Mouse (Mus musculus): ENCODE results near the gene Amigo1. TPM values are rescaled to one million over a fixed set of nuclear protein-coding genes. Genes with fewer than 3 reads are reported as not detected.
"Not testable (repeated sequence)": the region's sequence is repeated elsewhere in the genome, so short reads cannot be mapped to it uniquely, and the experiment has no call there.

Gene Amigo1
- polyA plus RNA-seq, 1 experiment from 2014 or later, result 7.5 TPM

DNA sequence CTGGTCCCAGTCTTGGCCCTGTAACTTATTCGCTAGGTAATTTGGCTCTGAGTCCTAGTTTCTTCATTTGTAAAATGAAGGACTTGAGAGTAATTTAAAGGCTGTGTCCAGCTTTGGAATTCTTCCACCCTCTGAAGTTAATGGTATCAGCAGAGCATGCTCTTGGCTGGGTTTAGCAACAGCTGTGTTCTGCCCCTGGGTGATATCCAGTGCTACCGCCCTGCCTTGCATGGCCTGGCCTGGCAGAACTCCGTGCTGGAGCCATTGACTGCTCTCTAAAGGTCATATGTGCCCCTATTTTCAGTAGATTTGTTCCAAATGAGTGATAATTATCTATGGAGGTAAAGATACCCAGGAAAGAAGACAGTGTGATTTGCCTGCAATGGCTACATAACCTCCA, 34.5 kb downstream of the Amigo1 start:
- no peak for ATAC-seq (ENCODE audit: low FRiP score, low read depth)
- H3K27ac ChIP-seq (replicated peaks), result no peak overlapping the region
- H3K9me3 ChIP-seq, result no peaks in the 10 kb centered on the region
- 81% methylated on average over 3 of the region's 3 CpGs for WGBS
- H3K4me3 ChIP-seq, result no peak overlapping the region
- no peak overlapping the region for H3K9ac ChIP-seq (replicated peaks)
- no peaks in the 10 kb centered on the region for H3K36me3 ChIP-seq
- H3K4me2 ChIP-seq (replicated peaks), result no peak overlapping the region
- H3K4me1 ChIP-seq, result peaks cover under 1% of the 10 kb centered on the region
- H3K27me3 ChIP-seq, result peaks cover 41% of the 10 kb centered on the region

DNA sequence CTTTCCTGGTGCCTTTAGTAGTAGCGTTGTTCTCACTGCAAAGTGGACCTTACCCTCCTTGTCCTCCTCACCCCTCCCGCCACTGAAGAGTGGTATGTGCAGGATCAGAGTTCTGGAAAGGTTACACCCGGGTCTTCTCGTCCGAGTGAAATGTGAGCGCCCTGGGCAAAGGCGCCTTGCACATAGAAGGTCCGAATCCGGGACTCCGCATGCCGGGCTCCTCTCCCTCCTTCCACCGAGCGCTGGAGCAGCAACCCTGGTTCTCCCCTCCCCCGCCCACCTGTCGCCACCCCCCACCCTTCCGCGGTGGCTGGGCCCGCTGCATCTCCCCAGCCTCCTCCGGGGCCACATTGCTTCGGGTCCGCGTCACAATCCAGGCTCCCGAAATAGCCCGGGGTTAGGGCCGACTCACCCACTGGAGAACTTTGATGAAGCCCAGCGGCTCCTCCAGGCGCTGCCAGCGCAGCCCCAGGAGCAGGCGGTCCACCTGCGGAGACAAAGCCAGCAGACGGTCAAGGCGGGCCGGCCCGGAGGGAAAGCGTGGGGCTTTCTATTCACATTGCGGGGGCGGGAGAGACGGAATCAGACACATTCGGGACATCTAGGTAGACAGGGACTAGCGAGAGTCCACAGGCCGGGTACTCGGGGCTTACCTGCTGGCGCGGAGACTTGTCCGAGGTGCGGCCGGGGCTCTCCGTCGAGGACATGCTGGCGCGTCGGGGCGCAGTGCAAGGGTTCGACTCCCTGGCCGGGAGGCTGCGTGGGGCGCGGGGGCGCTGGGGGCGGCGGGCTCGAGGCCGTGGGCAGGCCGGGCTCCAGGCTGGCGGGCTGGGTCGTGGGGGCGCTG, 39.8 kb downstream of the Amigo1 start:
- H3K4me2 ChIP-seq (replicated peaks), result peak overlapping the region; percentile 63
- peaks cover 13% of the 10 kb centered on the region for H3K4me1 ChIP-seq
- H3K9me3 ChIP-seq, result no peaks in the 10 kb centered on the region
- 4% methylated on average over 59 of the region's 67 CpGs for WGBS
- H3K36me3 ChIP-seq, result no peaks in the 10 kb centered on the region
- H3K27me3 ChIP-seq, result peaks cover 59% of the 10 kb centered on the region
- H3K4me3 ChIP-seq, result peak overlapping the region; percentile 49
- peak; percentile 61 for ATAC-seq (ENCODE audit: low FRiP score, low read depth)
- peak overlapping the region; percentile 48 for H3K9ac ChIP-seq (replicated peaks)
- H3K27ac ChIP-seq (replicated peaks), result no peak overlapping the region

DNA sequence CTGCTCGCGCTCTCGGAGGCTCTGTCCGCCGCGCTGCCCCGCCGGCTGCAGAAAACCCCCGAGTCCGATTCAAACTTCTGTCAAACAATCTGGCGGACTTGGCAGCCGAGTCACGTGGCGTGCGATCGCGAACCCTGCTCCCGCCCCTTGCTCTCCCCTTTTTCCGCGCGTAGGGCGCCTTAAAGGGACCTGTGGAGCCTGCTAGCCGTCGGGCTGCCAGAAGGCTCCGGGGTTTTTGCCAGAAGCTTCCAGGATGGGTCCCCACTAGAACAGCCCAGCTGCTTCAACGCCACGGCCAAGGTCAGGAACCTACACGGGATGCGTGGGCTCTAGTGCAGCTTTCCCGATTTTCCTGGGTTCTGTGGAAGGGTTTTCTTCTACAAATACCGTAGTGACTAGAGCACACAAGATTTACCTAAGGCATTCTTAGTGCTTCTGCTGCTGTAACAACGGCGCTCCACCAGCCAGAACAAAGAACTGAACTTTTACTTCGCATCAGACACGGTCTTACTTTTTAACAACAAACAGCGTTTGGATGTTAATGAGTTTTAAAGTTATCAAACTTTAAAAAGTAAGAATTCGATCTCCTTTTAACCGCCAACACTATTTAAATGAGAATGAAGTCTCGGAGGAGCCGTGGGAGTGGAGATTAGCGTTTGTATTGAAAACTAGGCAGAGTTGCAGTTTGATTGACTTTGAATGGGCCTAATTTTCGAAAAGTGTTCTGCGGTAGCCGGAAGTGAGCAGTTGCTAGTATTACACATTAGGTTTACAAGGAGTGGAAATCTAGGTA, 40.6 kb downstream of the Amigo1 start, which contains the start of gene Sypl2:
Gene Sypl2, minus strand, starts transcription at position 91 of the 793 bp plus-strand sequence.
- H3K9me3 ChIP-seq, result no peaks in the 10 kb centered on the region
- H3K27ac ChIP-seq (replicated peaks), result no peak within 1 kb of the TSS
- H3K9ac ChIP-seq (replicated peaks), result peak within 1 kb of the TSS; percentile 48
- peaks cover 13% of the 10 kb centered on the region for H3K4me1 ChIP-seq
- H3K4me3 ChIP-seq, result peak within 1 kb of the TSS; percentile 49
- peak; percentile 76 for ATAC-seq (ENCODE audit: low FRiP score, low read depth)
- peaks cover 57% of the 10 kb centered on the region for H3K27me3 ChIP-seq
- peak within 1 kb of the TSS; percentile 63 for H3K4me2 ChIP-seq (replicated peaks)
- H3K36me3 ChIP-seq, result no peaks in the 10 kb centered on the region
- WGBS, result 2% methylated on average over 44 of the region's 44 CpGs

- peaks cover 54% of the 10 kb centered on the region for H3K27me3 ChIP-seq
- no peak for ATAC-seq (ENCODE audit: low FRiP score, low read depth)
Measured at GRCm38 (mm10) chr3:108227521-108227920, 41.4 kb downstream of the Amigo1 start.

DNA sequence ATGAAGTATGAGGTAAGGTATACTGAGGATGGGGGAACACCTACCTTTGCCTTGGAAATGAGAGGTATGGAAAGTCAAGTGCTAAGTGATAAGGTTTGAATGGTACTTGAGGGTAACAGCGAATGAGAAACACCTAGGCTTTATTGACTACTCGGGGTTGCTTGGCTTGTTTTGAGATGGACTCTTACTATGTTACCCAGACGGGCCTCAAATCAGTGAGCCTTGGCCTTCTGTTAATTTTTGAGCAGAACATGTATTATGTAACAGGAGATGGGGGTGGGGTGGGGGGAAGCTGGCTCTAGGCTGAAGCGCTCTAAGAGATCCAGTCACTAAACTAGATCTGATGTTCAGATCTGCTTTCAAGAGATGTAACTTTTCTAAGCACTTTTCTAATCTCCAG, 45.5 kb downstream of the Amigo1 start:
- peaks cover 2% of the 10 kb centered on the region; the same call in 1 of the 2 replicates for H3K4me1 ChIP-seq
- 82% methylated on average over 4 of the region's 4 CpGs for WGBS
- H3K27ac ChIP-seq (replicated peaks), result no peak overlapping the region
- H3K9ac ChIP-seq (replicated peaks), result no peak overlapping the region
- no peaks in the 10 kb centered on the region for H3K36me3 ChIP-seq
- no peak overlapping the region for H3K4me3 ChIP-seq
- H3K9me3 ChIP-seq, result no peaks in the 10 kb centered on the region
- H3K27me3 ChIP-seq, result peaks cover 14% of the 10 kb centered on the region
- no peak for ATAC-seq (ENCODE audit: low FRiP score, low read depth)
- H3K4me2 ChIP-seq (replicated peaks), result no peak overlapping the region

More at GRCm38 (mm10) chr3:108227521-108227920, 41.4 kb downstream of the Amigo1 start:
- H3K9ac ChIP-seq (replicated peaks), result no peak overlapping the region
- H3K4me3 ChIP-seq, result 0 out of 2 replicates have a peak overlapping the region, but pooled peaks have one; percentile 49
- no peak overlapping the region for H3K27ac ChIP-seq (replicated peaks)
- H3K36me3 ChIP-seq, result no peaks in the 10 kb centered on the region
- H3K4me2 ChIP-seq (replicated peaks), result peak overlapping the region; percentile 63
- 87% methylated on average over 2 of the region's 2 CpGs for WGBS
- no peaks in the 10 kb centered on the region for H3K9me3 ChIP-seq
- peaks cover 13% of the 10 kb centered on the region for H3K4me1 ChIP-seq

GRCm38 (mm10) chr3:108237474-108238102, 51.5 kb downstream of the Amigo1 start:
- not testable (repeated sequence) for H3K36me3 ChIP-seq; H3K27me3 ChIP-seq; H3K4me3 ChIP-seq; H3K27ac ChIP-seq (replicated peaks); H3K9me3 ChIP-seq; H3K9ac ChIP-seq (replicated peaks); ATAC-seq (ENCODE audit: low FRiP score, low read depth); H3K4me2 ChIP-seq (replicated peaks); H3K4me1 ChIP-seq
- WGBS, result 86% methylated on average over 4 of the region's 4 CpGs

DNA sequence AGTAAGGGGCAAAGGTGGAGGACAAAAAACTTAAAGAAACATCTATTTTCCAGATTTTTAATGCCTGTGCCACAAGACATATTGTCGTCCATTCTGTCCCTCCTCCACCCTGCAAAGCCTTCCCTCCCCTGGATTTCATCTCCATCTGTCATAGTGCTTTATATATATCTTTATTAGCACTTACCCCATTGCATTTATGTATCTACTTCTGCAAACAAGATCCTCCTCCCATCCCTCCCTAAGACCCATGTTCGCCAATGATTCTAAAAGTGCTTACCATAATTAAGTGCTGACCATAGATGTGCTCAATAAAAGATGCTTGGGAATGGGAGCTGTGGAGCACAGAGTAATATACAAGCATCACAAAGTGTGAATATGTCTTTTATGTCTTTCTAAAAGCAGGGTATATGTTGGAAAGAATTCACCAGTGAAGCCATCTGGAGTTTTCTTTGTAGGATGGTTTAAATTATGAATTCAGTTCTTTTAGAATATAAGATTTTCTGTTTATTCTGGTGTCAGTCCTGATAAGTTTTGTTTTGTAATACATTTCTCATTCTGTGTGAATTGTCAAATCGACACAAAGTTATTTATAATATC, 55.2 kb downstream of the Amigo1 start:
- Histone ChIP-seq H3K4me1 (no peaks in the 10 kb centered on the region), H3K4me2 (replicated peaks) (no peak overlapping the region)
- WGBS, result 95% methylated on average over 3 of the region's 3 CpGs

More for the DNA sequence above, 55.2 kb downstream of the Amigo1 start:
- H3K9ac ChIP-seq (replicated peaks), result no peak overlapping the region
- ATAC-seq (ENCODE audit: low FRiP score, low read depth), result no peak
- no peak overlapping the region for H3K4me3 ChIP-seq
- H3K36me3 ChIP-seq, result no peaks in the 10 kb centered on the region
- no peaks in the 10 kb centered on the region for H3K27me3 ChIP-seq
- no peak overlapping the region for H3K27ac ChIP-seq (replicated peaks)
- H3K9me3 ChIP-seq, result no peaks in the 10 kb centered on the region

Other genes starting within 250 kb of the Amigo1 start
- gene Gstm6, start 242.6 kb upstream of the Amigo1 start, polyA plus RNA-seq (2016; fragmentation: Nextera tagmentation; extraction: Ambion mirVana), result 10.0 and 12.2 TPM in 2 replicates
- not detected in 2 replicates for gene Gstm3, start 217.1 kb upstream of the Amigo1 start, polyA plus RNA-seq (2016; fragmentation: Nextera tagmentation; extraction: Ambion mirVana)
- 10.5 and 15.6 TPM in 2 replicates for gene Gstm2, start 199.9 kb upstream of the Amigo1 start, polyA plus RNA-seq (2016; fragmentation: Nextera tagmentation; extraction: Ambion mirVana)
- 22.5 and 25.5 TPM in 2 replicates for gene Gstm1, start 168.4 kb upstream of the Amigo1 start, polyA plus RNA-seq (2016; fragmentation: Nextera tagmentation; extraction: Ambion mirVana)
- gene Gstm4, start 141.4 kb upstream of the Amigo1 start, polyA plus RNA-seq (2016; fragmentation: Nextera tagmentation; extraction: Ambion mirVana), result 12.6 and 13.5 TPM in 2 replicates
- 50.7 and 51.5 TPM in 2 replicates for gene Ampd2, start 99.7 kb upstream of the Amigo1 start, polyA plus RNA-seq (2016; fragmentation: Nextera tagmentation; extraction: Ambion mirVana)
- 0.41 and 0.50 TPM in 2 replicates for gene Gnat2, start 93.5 kb upstream of the Amigo1 start, polyA plus RNA-seq (2016; fragmentation: Nextera tagmentation; extraction: Ambion mirVana)
- 189 and 199 TPM in 2 replicates for gene Gnai3, start 40.2 kb upstream of the Amigo1 start, polyA plus RNA-seq (2016; fragmentation: Nextera tagmentation; extraction: Ambion mirVana)
- 0.80 and 1.0 TPM in 2 replicates for gene Gpr61, start 31.5 kb upstream of the Amigo1 start, polyA plus RNA-seq (2016; fragmentation: Nextera tagmentation; extraction: Ambion mirVana)
- gene Cyb561d1, start 14.9 kb downstream of the Amigo1 start, polyA plus RNA-seq (2016; fragmentation: Nextera tagmentation; extraction: Ambion mirVana), result 5.6 TPM in 2 replicates
- 28.9 and 29.8 TPM in 2 replicates for gene Atxn7l2, start 24.6 kb downstream of the Amigo1 start, polyA plus RNA-seq (2016; fragmentation: Nextera tagmentation; extraction: Ambion mirVana)
- 1.3 and 2.0 TPM in 2 replicates for gene Sypl2, start 40.3 kb downstream of the Amigo1 start, polyA plus RNA-seq (2016; fragmentation: Nextera tagmentation; extraction: Ambion mirVana)
- gene Psma5, start 70.6 kb downstream of the Amigo1 start, polyA plus RNA-seq (2016; fragmentation: Nextera tagmentation; extraction: Ambion mirVana), result 220 and 232 TPM in 2 replicates
- 31.2 and 38.5 TPM in 2 replicates for gene Sort1, start 97.7 kb downstream of the Amigo1 start, polyA plus RNA-seq (2016; fragmentation: Nextera tagmentation; extraction: Ambion mirVana)
- gene Mybphl, start 178.6 kb downstream of the Amigo1 start, polyA plus RNA-seq (2016; fragmentation: Nextera tagmentation; extraction: Ambion mirVana), result not detected in 2 replicates
- gene Psrc1, start 197.5 kb downstream of the Amigo1 start, polyA plus RNA-seq (2016; fragmentation: Nextera tagmentation; extraction: Ambion mirVana), result 60.6 and 61.9 TPM in 2 replicates
- gene Celsr2, start 229.2 kb downstream of the Amigo1 start, polyA plus RNA-seq (2016; fragmentation: Nextera tagmentation; extraction: Ambion mirVana), result 73.3 and 78.2 TPM in 2 replicates